Mouse (Mus musculus): ENCODE measurements around the gene Myo1a.

DNA sequence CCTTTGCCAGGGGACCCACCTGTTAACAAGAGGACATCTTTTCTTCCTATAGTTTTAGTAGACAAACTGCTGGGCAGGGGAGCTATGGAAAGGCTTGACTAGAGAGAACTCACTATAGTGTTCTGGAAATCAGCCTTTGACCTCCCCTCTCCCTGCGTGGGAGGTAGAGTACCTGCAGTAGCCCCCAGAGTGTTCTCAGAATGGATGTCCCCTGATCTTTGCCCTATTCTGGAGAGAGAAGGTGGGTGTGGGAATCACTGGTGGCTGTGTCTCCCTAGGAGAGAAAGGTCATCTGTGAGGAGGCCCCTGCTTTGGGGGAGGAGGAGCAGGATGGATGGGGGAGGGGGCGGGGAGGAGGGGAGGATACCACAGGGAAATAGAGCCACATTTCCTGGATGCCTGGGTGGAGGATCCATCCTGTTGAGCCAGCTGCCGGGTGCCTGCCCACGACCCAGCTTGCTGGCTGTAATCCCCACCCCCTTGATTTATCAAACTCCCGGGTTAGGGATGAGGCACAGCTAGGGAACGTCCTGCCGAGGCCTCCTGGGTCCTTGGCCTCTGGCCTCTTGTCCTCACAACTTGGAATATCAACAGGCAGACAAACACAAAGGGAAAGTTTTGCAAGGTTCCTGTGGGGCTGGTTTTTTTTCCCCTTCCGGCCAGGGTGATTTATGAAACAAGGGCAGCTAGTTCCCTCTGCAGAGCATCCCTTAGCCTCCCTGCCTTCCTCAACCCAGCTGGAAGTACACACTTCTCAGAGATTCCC lies 44.1 kb downstream of the Myo1a start:
- TF ChIP-seq POLR2A (IDR thresholded peaks at IDR 0.05; ENCODE audit: insufficient read length, low read depth): no peak
- TF ChIP-seq MYOG (IDR thresholded peaks at IDR 0.05; ENCODE audit: control insufficient read depth in 1 of 3, insufficient read depth in 1 of 3, insufficient read length in 2 of 3, low read depth in 2 of 3): peak in 1 of 3 experiments; percentile 13
- TF ChIP-seq CEBPB (IDR thresholded peaks at IDR 0.05; ENCODE audit: insufficient read depth, poor library complexity, severe bottlenecking): no peak
- no peak for TF ChIP-seq E2F4 (IDR thresholded peaks at IDR 0.05; ENCODE audit: insufficient read depth)
